Mouse (Mus musculus) CH12.LX (cell line): ENCODE results near the gene Epb41l1.

Source experiments
- CTCF ChIP-seq, 2 experiments: IDR thresholded peaks in 1 of 2; conservative IDR thresholded peaks in 1 of 2; 2 replicates each; pipeline ENCODE4 v1.5.1; 2011 to 2012; ENCODE audit warnings: low read depth in 2 of 2, low read length in 2 of 2, improper control_type of control experiment in 1 of 2, inconsistent platforms in 1 of 2, mild to moderate bottlenecking in 1 of 2, moderate library complexity in 1 of 2
- EP300 ChIP-seq: IDR thresholded peaks from 2 replicates; pipeline ENCODE4 v1.6.1; 2011; ENCODE audit warnings: low read length, improper control_type of control experiment
- GABPA ChIP-seq: IDR thresholded peaks from 2 replicates; pipeline ENCODE4 v1.6.1; 2012; ENCODE audit warnings: low read depth, low read length, improper control_type of control experiment, inconsistent platforms; ENCODE audit not compliant: insufficient replicate concordance
- MYC ChIP-seq: IDR thresholded peaks from 2 replicates; pipeline ENCODE4 v1.6.1; 2011; ENCODE audit warnings: low read depth, mild to moderate bottlenecking, improper control_type of control experiment, low read length
- NELFE ChIP-seq: IDR thresholded peaks from 2 replicates; pipeline ENCODE4 v1.6.1; 2011; ENCODE audit warnings: low read depth, low read length, improper control_type of control experiment
- SIN3A ChIP-seq: IDR thresholded peaks from 2 replicates; pipeline ENCODE4 v1.6.1; 2012; ENCODE audit warnings: low read length, improper control_type of control experiment, inconsistent platforms
- UBTF ChIP-seq: IDR thresholded peaks from 2 replicates; pipeline ENCODE4 v1.6.1; 2012; ENCODE audit warnings: low read depth, mild to moderate bottlenecking, inconsistent platforms, low read length, improper control_type of control experiment, moderate library complexity

GRCm38 (mm10) chr2:156402036-156402435, 18.7 kb upstream of the Epb41l1 start:
- no peak for TF ChIP-seq NELFE
- no peak for TF ChIP-seq CTCF (conservative IDR thresholded peaks at IDR 0.05 in 1 of 2, IDR thresholded peaks at IDR 0.05 in 1 of 2; ENCODE audit: low read depth in 2 of 2, low read length in 2 of 2)
- no peak for TF ChIP-seq SIN3A
- no peak for TF ChIP-seq MYC
- TF ChIP-seq GABPA, result no peak
- TF ChIP-seq EP300, result no peak
- no peak for TF ChIP-seq UBTF
